Mouse (Mus musculus) embryonic facial prominence, embryonic 15.5 days (tissue): ENCODE results near the gene Nav2. TPM values are rescaled to one million over a fixed set of nuclear protein-coding genes. Genes with fewer than 3 reads are reported as not detected.

ENCODE experiments used
- ATAC-seq: fragments of 200-750 bp; cut with Nextera tagmentation; 2 replicates; pipeline ENCODE4 v1.8.0; 2017; ENCODE audit warnings: low read depth, moderate TSS enrichment; ENCODE audit not compliant: insufficient number of reproducible peaks, low FRiP score, low TSS enrichment
- H3K27ac ChIP-seq: fragments of 300-500 bp; sonication (generic); replicated peaks from 2 replicates; pipeline ENCODE4 v1.5.1; 2015; ENCODE audit warnings: mild to moderate bottlenecking, inconsistent platforms
- H3K27me3 ChIP-seq: fragments of 300-500 bp; sonication (generic); 2 replicates; pipeline ENCODE4 v1.6.1; 2015; ENCODE audit warnings: inconsistent platforms
- H3K36me3 ChIP-seq: fragments of 300-500 bp; sonication (generic); 2 replicates; pipeline ENCODE4 v1.6.1; 2015; ENCODE audit warnings: mild to moderate bottlenecking, inconsistent platforms
- H3K4me1 ChIP-seq: fragments of 300-500 bp; sonication (generic); 2 replicates; pipeline ENCODE4 v1.6.1; 2015; ENCODE audit warnings: inconsistent platforms
- H3K4me2 ChIP-seq: fragments of 300-500 bp; sonication (generic); replicated peaks from 2 replicates; pipeline ENCODE4 v1.6.1; 2015; ENCODE audit warnings: mild to moderate bottlenecking, inconsistent platforms
- H3K4me3 ChIP-seq: fragments of 300-500 bp; sonication (generic); replicated peaks from 2 replicates; pipeline ENCODE4 v1.5.1; 2015; ENCODE audit warnings: mild to moderate bottlenecking, inconsistent platforms
- H3K9ac ChIP-seq: fragments of 300-500 bp; sonication (generic); 2 replicates; pipeline ENCODE4 v1.6.1; 2015; ENCODE audit warnings: inconsistent platforms
- H3K9me3 ChIP-seq: fragments of 300-500 bp; sonication (generic); replicated peaks from 2 replicates; pipeline ENCODE4 v1.6.1; 2016; ENCODE audit warnings: inconsistent platforms
- WGBS: fragments of 180-500 bp; shearing (Covaris S2); methylation state at CpG from one replicate; pipeline ENCODE4 v1.1.7; 2015; 5-methylcytosine and 5-hydroxymethylcytosine counted together
- polyA plus RNA-seq: library from polyadenylated mRNA; unstranded; fragments of >200 nt; fragmentation: Nextera tagmentation; extraction: Ambion mirVana; gene quantifications from 2 replicates; pipeline ENCODE4 v1.2.1, GENCODE M21; 2015

The Nav2 gene
- polyA plus RNA-seq, 1 experiment from 2014 or later, result 23.4 TPM

DNA sequence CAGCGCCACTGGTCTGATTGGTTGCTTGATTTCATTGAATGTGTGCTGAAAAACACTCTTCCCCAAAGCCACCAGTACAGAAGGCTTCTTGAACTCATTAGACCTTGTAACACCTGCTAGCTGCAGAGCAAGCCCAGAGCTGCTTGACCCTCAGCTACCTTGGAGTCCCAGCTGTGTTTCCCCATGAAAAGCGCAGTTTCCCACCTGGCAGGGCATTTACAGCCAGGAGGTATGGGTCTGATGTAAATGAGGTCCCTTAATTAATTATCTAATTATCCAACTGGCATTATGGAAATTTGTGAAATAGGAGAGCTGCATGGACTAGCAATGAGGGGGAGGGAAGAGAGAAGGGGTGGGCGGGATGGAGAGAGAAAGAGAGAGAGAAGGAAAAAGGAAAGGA, 500.7 kb downstream of the Nav2 start:
- Histone ChIP-seq H3K9me3 (no peaks in the 10 kb centered on the region), H3K4me1 (peaks cover 19% of the 10 kb centered on the region), H3K27ac (no peak overlapping the region), H3K36me3 (no peaks in the 10 kb centered on the region), H3K4me2 (no peak overlapping the region), H3K27me3 (no peaks in the 10 kb centered on the region), H3K4me3 (no peak overlapping the region), H3K9ac (no peak overlapping the region)
- ATAC-seq, result no peak
- WGBS, result 83% methylated on average over 3 of the region's 3 CpGs

DNA sequence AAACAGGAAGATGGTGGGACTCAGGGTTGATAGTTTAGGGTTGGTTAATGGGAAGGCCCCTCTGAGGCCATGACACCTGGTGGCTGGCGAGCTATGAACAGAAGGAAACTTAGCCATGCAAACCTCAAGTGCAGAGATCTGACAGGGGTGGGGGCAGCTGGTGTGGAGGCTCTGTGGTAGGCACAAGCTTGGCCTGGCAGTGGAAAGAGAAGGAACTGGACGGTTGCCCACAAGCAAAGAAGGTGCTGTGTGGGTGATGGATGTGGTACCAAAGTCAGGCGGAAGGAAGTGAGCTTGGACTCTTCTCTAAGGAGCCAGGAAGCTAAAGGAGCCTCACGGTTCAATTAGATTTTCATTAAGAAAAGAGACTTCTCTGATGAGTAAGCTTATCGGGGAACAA, 501.7 kb downstream of the Nav2 start:
- Histone ChIP-seq H3K27me3 (no peaks in the 10 kb centered on the region), H3K4me2 (no peak overlapping the region), H3K4me3 (no peak overlapping the region), H3K36me3 (no peaks in the 10 kb centered on the region), H3K4me1 (peaks cover 28% of the 10 kb centered on the region), H3K9ac (no peak overlapping the region), H3K9me3 (no peaks in the 10 kb centered on the region), H3K27ac (no peak overlapping the region)
- WGBS, result 88% methylated on average over 5 of the region's 5 CpGs
- no peak for ATAC-seq

DNA sequence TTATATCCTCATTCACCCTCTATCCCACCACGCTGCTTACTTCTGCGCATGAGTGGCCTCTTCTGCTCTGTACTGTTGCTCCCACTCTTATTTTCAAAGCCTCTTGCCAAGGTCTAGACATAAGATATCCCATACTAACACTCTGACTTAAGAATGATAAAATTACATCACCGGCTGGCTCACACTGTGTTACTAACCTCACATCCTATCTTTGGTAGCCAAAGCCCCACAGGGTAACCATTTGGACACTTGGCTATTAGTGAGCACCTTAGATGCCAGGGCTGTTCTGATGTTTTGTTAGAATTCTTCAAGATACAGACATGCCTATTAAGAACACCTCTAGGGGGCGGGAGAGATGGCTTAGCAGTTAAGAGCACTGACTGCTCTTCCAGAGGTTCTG, 502.4 kb downstream of the Nav2 start:
- no peaks in the 10 kb centered on the region for H3K9me3 ChIP-seq
- peaks cover 33% of the 10 kb centered on the region for H3K4me1 ChIP-seq
- H3K9ac ChIP-seq, result no peak overlapping the region
- H3K4me2 ChIP-seq, result no peak overlapping the region
- no peak overlapping the region for H3K27ac ChIP-seq
- 90% methylated on average over 4 of the region's 4 CpGs for WGBS
- H3K27me3 ChIP-seq, result no peaks in the 10 kb centered on the region
- ATAC-seq, result no peak
- no peaks in the 10 kb centered on the region for H3K36me3 ChIP-seq
- no peak overlapping the region for H3K4me3 ChIP-seq

GRCm38 (mm10) chr7:49411803-49412202, 503.3 kb downstream of the Nav2 start:
- Histone ChIP-seq H3K36me3 (no peaks in the 10 kb centered on the region), H3K27me3 (no peaks in the 10 kb centered on the region), H3K4me2 (no peak overlapping the region), H3K4me3 (no peak overlapping the region), H3K9me3 (no peaks in the 10 kb centered on the region), H3K27ac (no peak overlapping the region), H3K9ac (no peak overlapping the region), H3K4me1 (peaks cover 33% of the 10 kb centered on the region)
- no peak for ATAC-seq
- 74% methylated on average over 9 of the region's 9 CpGs for WGBS

DNA sequence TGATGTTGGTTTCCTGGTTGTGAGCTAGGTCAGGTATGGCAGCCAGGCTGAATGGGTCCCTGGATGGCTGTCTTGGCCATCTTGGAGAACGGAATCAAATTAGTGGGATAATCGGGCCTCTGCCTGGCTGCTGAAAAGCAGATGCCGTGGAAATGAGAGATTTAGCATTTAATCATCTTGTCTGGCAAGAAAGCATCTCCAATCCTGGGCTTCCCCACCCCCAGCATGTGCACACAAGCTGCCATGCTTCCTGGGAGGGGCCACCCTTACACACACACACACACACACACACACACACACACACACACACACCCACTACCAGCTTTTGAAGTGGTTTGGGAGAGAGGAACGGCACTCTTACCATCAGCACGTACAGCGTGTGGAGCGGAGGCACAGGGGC, 506.6 kb downstream of the Nav2 start:
- Histone ChIP-seq H3K36me3 (no peaks in the 10 kb centered on the region), H3K27ac (no peak overlapping the region), H3K4me2 (no peak overlapping the region), H3K4me3 (no peak overlapping the region), H3K9ac (no peak overlapping the region), H3K9me3 (no peaks in the 10 kb centered on the region), H3K4me1 (peaks cover 38% of the 10 kb centered on the region), H3K27me3 (no peaks in the 10 kb centered on the region)
- ATAC-seq, result no peak
- 37% methylated on average over 7 of the region's 7 CpGs for WGBS

DNA sequence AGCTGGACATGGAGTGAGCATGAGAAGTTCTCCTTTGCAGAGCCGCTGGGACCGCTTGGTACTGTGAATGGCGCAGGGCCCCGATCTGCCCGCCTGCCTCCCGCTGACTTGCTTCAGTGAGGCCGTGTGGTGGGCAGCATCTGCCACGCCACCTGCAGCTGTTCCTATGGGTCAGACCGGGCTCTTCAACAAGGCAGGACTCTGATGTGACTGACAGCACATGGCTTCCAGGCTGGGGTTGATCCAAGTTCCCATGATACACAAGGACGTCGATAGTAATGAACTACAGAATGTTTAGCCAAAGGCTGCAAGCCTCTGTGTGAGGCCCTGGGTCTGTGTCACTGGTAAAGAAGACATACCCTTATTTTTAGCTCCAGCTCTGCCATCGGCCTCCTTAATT, 507.2 kb downstream of the Nav2 start:
- 78% methylated on average over 12 of the region's 12 CpGs for WGBS
- no peaks in the 10 kb centered on the region for H3K27me3 ChIP-seq
- H3K4me3 ChIP-seq, result no peak overlapping the region
- H3K27ac ChIP-seq, result no peak overlapping the region
- H3K36me3 ChIP-seq, result no peaks in the 10 kb centered on the region
- H3K4me2 ChIP-seq, result no peak overlapping the region
- H3K9me3 ChIP-seq, result no peaks in the 10 kb centered on the region
- H3K9ac ChIP-seq, result no peak overlapping the region
- ATAC-seq, result no peak
- H3K4me1 ChIP-seq, result peaks cover 44% of the 10 kb centered on the region

DNA sequence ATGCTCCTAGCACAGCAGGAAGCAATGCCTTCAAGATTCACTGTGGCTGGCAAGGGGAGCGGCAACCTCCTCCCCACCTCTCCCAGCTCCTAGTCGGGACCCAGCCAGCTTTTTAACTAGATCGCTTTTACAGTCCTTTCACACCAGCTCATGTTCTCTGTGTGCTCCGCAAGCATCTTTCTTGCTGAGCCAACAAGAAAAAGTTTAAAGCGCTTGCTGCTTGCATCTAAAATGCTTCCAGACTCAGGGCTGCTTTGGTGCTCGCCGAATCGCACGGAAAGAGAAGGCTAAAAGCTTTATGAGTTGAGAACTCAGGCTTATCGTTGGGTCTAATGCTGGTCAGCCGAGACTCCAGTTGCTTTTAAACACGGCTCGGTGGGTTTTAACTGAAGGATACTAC, 510.3 kb downstream of the Nav2 start:
- no peak for ATAC-seq
- Histone ChIP-seq H3K27ac (no peak overlapping the region), H3K4me2 (no peak overlapping the region), H3K27me3 (no peaks in the 10 kb centered on the region), H3K9ac (no peak overlapping the region), H3K4me3 (no peak overlapping the region), H3K36me3 (no peaks in the 10 kb centered on the region), H3K4me1 (peaks cover 48% of the 10 kb centered on the region), H3K9me3 (no peaks in the 10 kb centered on the region)
- WGBS, result 37% methylated on average over 13 of the region's 13 CpGs

- Histone ChIP-seq H3K27ac (peak overlapping the region; percentile 48; the same call in 1 of the 2 replicates), H3K4me3 (no peak overlapping the region), H3K9me3 (no peaks in the 10 kb centered on the region), H3K36me3 (no peaks in the 10 kb centered on the region), H3K4me2 (no peak overlapping the region), H3K27me3 (no peaks in the 10 kb centered on the region), H3K9ac (no peak overlapping the region), H3K4me1 (peaks cover 36% of the 10 kb centered on the region)
- no peak for ATAC-seq
- 69% methylated on average over 17 of the region's 17 CpGs for WGBS
Measured at GRCm38 (mm10) chr7:49420139-49420802, 511.8 kb downstream of the Nav2 start.

DNA sequence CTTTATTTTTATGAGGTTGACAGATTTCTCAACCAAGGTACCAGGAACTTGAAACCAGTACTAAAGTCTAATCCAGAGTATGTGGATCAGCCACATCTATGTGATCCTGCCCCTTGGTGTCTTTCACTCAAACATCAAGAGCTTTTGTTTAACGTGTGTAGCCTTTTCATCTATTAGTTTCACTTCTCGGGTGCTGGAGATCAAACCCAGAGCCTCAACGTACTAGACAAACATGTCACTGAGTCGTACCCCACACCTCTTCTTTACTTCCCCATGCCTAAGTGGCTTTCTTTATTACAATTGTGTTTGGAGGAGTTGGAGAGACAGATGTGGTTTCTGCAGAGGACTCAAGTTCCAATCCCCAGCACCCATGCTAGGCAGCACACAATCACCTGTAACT, 512.7 kb downstream of the Nav2 start:
- WGBS, result 61% methylated on average over 4 of the region's 4 CpGs
- Histone ChIP-seq H3K9ac (no peak overlapping the region), H3K9me3 (no peaks in the 10 kb centered on the region), H3K36me3 (no peaks in the 10 kb centered on the region), H3K27ac (no peak overlapping the region), H3K4me2 (no peak overlapping the region), H3K27me3 (no peaks in the 10 kb centered on the region), H3K4me1 (peaks cover 31% of the 10 kb centered on the region), H3K4me3 (no peak overlapping the region)
- no peak for ATAC-seq

DNA sequence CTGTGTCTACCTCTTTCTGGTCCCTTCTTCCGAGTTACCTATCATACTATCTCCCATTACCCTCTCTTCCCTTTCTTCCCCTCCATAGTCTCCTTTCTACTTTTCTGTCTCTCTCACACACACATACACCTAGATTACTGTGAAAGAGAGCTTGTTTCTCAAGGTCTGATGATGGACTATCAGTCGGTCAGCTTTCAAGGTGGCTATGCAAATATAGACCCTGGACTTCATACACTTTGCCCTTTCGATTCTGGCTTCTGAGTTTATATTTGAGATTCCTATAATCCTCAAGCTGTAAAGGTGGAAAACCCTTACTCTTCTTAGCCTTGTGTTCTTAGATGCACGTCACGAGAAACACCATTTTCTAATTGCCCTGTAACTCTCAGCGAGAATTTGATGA, 515.4 kb downstream of the Nav2 start:
- 87% methylated on average over 6 of the region's 6 CpGs for WGBS
- Histone ChIP-seq H3K9ac (no peak overlapping the region), H3K27ac (no peak overlapping the region)

DNA sequence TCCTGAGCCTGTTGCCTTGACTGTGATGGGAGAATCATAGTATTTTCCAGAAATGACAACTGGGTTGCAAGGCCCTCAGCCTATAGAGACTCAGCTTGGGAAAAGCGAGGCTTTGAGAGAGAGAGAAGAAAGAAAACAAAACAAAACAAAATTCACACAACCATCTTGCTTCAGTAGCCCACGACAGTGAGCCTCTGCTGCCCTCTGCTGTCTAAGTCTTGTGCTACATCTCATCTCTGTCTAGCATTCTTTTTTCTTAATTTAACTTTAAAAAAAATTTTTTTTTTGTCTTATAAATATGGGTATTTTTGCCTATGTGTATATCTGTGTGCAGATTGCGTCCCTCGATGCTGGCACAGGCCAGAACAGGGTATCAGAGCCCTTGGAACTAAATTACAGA, 517.5 kb downstream of the Nav2 start:
- H3K27me3 ChIP-seq, result no peaks in the 10 kb centered on the region
- no peaks in the 10 kb centered on the region for H3K36me3 ChIP-seq
- no peak overlapping the region for H3K4me2 ChIP-seq
- peaks cover under 1% of the 10 kb centered on the region; the same call in 1 of the 2 replicates for H3K4me1 ChIP-seq
- ATAC-seq, result no peak
- H3K9ac ChIP-seq, result no peak overlapping the region
- 42% methylated on average over 4 of the region's 4 CpGs for WGBS
- H3K4me3 ChIP-seq, result no peak overlapping the region
- no peak overlapping the region for H3K27ac ChIP-seq
- H3K9me3 ChIP-seq, result no peaks in the 10 kb centered on the region

More for the DNA sequence above, 515.4 kb downstream of the Nav2 start:
- Histone ChIP-seq H3K4me3 (no peak overlapping the region), H3K4me2 (no peak overlapping the region), H3K9me3 (no peaks in the 10 kb centered on the region), H3K4me1 (peaks cover 21% of the 10 kb centered on the region), H3K27me3 (no peaks in the 10 kb centered on the region), H3K36me3 (no peaks in the 10 kb centered on the region)
- no peak for ATAC-seq

DNA sequence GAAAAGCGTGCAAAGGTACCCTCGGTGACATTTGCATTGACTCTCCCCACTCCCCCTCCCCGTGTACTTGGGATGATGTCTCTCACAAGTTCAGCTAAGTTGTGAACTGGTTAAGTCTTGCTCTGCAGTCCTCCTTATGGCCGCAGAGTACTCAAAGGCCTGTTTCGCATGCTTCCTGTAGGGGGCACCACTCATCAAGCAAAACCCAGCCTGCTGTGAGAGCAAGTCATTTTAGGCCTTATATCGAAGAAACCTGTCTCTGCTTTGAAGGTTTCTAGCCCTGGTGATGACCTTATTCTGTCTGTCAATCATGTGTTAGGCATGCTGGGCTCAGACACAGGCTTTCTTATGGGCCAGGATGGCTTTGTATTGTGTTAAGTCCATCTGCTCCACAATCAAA, 519.3 kb downstream of the Nav2 start:
- Histone ChIP-seq H3K4me3 (no peak overlapping the region), H3K9ac (no peak overlapping the region), H3K36me3 (no peaks in the 10 kb centered on the region), H3K27me3 (no peaks in the 10 kb centered on the region), H3K4me1 (no peaks in the 10 kb centered on the region; the same call in 1 of the 2 replicates), H3K4me2 (no peak overlapping the region), H3K9me3 (no peaks in the 10 kb centered on the region), H3K27ac (no peak overlapping the region)
- WGBS, result 36% methylated on average over 6 of the region's 6 CpGs
- no peak for ATAC-seq
